Mouse (Mus musculus) cerebellum, adult 11 months (tissue): ENCODE data around the gene H1fnt.
A peak's percentile ranks its signal among the peaks of the same experiment; 100 is the strongest.

Experiments
- DNase-seq: peaks from one replicate; pipeline ENCODE4 v3.0.0; 2022

H1fnt gene

DNA sequence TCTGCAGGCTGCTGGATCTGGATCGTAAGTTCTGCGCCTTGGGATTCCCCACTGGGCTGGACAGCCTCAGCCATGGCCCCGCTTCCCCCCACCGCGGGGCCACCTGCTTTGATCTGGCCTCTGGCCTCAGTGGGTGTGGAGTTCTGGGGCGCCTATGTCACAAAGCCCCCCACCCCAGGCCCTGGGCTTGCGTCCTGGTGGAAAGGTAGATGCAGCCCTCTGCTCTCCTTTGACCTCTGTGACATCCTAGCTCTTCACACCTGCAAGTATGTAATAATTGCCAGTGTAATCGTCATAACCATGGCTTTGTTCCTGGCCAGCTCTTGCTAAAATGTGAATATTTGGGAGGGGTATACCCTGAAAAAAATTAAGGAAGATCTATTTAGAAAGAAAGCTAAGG is at the start of gene H1fnt:
Gene H1fnt (minus strand): TSS at position 101 of the 400 bp plus-strand sequence.
- DNase-seq = no peak

DNA sequence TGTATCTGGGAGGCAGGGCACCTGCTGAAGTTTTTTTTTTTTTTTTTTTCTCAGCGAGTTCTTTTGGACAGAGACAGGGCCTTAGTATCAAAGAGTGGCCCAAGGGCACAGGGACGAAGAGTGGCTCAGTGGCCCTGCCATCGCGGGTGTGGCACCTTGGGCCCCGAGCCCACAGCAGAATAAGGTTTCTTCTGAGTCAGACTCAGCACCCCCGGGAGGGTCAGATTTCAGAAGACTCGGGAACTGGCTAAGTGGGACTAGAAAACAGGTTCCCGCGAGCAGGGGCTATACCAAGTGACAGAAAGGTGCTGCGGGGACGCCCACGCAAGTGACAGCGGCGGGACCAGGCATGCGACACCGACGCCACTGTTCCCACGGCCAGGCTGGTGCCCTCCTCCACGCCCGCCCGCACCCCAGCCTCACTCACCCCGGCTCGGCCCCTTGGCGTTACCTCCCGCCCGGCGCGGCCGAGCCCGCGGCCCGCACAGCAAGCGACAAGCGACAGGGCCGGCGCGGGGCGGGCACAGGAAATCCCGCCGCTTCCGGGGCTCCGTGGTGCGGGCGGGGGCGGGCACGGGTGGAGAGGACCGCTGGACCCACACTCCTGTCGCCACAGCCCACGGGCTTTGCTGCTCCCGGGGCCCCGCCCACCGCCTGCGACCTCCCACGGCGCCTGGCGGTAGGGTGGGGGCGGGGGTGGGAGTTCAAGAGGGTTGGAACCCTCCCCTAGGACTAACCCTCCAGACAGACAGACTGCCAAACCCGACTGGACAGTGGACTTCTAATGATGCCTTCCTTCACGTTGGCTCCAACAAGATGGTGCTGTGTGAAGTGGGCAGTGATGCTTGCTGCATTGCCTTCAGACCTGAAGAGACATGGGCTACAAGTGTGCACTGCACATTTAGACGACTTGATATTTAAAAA is 38.8 kb upstream of the H1fnt start, which contains the start of gene Zfp641:
Gene Zfp641 (minus strand): TSS at position 534 of the 924 bp plus-strand sequence.
- DNase-seq = peak; percentile 48

DNA sequence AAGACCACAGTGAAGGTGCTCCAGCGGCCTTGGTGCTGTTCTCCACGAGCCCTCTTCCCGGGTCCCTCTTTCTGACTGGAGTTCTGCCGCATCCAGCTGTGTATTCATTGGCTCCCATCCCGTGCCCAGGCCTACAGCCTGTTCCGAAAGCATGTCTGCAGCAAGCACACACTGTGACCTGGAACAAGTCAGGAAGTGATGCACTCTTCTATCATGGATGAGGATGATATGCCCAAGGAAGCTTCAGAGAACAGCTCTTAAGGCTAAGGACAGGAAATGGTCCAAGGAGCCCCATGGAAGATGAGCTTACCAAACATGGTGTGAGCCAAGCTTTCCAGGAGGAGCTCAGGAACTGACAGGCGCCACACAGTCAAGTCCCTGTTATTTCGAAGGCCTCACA is 36.6 kb upstream of the H1fnt start:
- no peak for DNase-seq

DNA sequence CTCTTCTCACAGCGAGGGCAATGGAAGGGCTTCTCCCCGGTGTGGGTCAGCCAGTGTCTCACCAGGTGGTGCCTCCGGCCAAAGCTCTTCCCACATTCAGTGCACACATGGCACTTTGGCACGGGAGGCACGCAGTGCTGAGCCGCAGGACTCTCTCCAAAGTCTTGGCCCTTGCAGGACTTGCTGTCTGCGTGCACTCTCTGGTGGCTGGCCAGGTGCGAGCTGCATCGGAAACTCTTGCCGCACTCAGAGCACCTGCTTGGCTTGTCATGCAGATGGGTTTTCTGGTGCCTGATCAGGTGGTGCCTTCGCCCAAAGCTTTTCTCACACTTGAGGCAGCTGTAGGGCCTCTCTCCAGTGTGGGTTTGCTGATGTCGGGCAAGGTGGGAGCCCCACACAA is 31.5 kb upstream of the H1fnt start:
- DNase-seq = peak; percentile 20

DNA sequence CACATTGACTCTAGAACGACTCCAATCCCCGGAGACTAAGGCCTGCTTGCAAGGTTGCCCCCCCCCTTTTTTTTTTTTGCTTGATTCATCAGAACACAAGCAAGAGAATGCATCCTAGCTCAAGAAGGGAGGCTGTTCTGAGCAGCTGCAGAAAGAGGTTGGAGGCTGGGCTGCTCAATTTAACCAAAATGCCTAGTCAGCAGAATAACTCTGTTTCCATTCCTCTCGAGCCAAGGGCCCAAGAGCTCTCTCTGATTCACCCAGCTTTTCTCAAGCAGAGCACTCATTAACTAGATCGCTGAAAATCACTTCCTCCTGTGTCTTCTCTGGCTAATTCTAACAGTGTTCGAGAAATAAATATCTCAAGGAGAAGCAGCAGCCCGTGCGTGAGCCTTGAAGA is 29.3 kb upstream of the H1fnt start:
- no peak for DNase-seq

DNA sequence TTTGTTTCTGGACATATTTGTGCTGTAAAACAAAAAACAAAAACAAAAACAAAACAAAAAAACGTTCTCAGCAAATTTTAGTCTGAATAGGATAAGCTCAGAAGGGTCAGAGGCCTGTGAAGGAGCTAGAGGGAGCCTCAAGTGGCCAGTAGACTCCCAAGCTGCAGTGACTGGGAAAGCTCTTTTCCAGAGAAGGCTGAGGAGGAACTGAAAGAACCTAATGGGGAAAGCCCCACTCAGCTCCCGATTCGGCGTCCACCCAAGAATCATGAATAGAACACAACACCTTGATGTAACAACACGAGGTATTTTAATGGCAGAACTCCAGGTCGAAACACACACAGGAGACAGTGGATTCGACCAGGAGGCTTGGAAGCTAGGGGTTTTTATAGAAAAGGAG is 683 bp upstream of the H1fnt start:
- no peak for DNase-seq

DNA sequence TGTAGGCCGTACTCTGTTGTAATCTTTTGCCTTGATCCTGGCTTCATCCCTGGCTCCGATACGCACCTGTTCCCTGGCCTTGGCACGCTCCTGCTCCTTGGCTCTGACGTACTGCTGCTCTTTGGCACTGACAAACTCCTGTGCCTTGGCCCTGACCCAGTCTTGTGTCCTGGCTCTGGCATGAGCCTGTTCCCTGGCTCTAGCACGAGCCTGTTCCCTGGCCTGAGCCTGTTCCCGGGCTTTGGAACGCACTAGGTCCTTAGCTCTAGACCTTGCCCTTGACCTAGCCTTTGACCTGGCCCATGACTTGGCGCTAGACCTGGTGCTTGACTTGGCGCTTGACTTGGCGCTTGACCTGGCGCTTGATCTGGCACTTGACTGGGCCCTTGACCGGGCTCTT is 822 bp downstream of the H1fnt start:
- peak; percentile 6 for DNase-seq

DNA sequence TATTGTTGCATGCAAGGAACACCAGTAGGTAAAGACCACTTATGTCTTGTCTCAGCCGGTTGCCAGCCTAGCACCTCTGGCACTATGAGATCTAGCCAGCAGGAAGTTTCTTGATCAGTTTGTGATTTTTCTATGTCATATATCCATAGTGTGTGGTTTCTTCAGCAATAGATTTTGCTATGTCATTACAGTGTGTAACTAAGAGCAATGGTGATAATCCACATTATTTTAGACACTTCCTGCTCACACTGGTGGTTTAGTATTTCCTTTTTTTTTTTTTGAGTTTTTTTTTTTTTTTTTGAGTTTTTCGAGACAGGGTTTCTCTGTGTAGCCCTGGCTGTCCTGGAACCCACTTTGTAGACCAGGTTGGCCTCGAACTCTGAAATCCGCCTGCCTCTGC is 21.7 kb downstream of the H1fnt start:
- DNase-seq = no peak

DNA sequence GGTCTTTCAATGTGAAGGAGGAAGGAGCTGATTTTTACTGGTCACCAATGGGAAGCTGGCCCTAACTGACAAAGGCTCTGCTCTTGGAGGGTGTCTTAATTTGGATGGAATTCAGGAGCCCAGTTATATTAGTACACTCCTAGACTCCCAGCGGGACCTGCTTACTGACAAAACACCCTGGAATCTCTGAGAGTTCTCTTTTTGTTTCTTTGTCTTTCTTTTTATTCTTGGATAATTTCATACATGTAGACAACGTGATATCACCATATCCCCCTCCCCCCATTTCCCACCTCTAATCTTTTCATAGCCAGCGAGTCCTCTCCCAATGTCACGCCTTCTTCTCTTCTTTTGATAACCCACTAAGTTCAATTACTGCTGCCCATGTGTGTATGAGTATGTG is 22.7 kb downstream of the H1fnt start, which contains the start of gene Olfr286:
Gene Olfr286 (minus strand): TSS at position 101 of the 400 bp plus-strand sequence.
- DNase-seq = no peak

DNA sequence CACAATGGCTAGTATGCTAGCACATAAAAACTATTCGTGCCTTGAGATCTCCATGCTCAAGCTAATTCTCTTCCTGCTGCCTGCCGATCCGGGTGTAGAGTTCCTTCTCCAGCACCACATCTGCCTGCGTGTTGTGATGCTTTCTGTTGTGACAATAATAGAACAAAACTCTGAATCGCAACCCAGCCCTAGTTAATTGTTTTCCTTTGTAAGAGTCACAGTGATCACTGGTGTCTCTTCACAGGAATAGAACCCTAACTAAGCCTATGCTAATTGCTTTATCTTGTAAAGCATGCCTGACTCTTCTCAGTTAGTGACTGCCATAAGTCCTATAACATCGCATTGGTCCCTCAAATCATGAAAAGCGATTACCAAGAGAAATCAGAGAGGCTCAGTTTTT is 31.0 kb downstream of the H1fnt start:
- no peak for DNase-seq

DNA sequence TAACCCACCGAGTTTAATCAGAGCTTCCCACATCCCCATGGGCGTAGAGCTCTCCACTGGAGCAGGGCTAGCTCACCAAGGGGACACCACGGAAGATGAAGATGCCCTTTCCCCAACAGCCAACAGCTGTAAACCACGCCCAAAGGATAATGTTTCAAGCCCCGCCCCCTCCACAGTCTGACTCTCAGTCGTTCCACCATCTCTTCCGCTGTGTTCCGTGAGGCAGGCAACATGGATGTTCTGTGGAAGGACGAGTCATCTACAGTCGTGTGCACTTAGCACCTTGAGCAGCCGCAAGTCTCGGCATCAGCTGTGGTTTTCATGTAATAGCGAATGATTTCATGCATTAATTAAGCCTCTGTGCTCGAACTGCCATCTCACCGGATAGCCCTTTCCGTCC is 31.5 kb downstream of the H1fnt start:
- DNase-seq = no peak

DNA sequence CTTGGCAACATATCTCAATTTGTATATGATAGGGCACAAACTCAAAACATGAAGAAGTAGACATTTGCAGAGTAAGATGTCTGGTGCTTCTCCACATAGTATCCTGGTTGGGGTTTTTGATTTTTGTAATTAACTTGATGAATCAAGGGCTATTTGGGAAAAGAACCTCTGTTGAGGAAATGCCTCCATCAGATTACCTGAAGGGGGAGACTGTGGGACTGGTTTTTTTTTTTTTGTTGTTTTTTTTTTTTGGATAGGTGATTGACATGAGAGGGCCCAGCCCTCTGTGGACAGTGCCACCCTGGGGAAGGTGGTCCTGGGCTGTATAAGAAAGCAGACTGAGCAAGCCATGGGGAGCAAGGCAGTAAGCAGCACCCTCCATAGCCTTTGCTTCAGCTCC is 34.7 kb downstream of the H1fnt start:
- no peak for DNase-seq

DNA sequence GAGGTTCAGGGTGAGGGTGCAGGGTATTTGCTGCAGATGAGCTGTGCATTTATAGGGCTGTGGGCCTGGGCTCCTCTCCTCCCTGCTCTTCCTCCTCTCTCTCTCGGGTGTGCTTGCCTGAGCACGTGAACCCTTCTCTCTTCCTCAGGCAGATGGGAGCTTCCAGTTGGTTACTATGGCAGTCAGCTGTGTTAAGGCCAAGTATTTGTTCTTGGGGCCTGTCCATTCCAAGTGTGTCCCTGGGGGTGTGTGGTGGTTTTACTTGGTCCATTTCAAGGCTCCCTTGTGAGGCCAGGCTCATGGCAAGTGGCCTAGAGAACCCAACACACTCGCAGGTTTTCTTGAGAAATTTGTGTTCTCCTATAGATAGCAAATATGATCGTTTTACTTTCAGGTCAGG is 36.2 kb downstream of the H1fnt start, which contains the start of the genes Gm44579 and Olfr287:
Gene Gm44579 (minus strand): TSS at position 101 of the 400 bp plus-strand sequence.
Gene Olfr287 (minus strand): TSS at position 180 of the 400 bp plus-strand sequence.
- DNase-seq = no peak

DNA sequence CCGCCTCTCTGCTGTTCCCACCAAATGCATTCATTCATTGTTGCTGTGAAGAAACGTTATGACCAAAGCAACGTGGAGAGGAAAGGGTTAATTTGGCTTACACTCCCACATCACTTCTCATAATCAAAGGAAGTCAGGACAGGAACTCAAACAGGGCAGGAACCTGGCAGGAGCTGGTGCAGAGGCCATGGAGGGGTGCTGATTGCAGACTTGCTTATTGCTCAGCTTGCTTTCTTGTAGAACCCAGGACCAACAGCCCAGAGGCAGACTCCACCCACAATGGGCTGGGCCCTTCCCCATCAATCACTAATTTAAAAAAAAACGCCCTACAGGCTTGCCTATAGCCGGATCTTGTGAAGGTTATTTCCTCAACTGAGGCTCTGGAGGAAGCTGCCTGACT is 43.0 kb downstream of the H1fnt start:
- no peak for DNase-seq

DNA sequence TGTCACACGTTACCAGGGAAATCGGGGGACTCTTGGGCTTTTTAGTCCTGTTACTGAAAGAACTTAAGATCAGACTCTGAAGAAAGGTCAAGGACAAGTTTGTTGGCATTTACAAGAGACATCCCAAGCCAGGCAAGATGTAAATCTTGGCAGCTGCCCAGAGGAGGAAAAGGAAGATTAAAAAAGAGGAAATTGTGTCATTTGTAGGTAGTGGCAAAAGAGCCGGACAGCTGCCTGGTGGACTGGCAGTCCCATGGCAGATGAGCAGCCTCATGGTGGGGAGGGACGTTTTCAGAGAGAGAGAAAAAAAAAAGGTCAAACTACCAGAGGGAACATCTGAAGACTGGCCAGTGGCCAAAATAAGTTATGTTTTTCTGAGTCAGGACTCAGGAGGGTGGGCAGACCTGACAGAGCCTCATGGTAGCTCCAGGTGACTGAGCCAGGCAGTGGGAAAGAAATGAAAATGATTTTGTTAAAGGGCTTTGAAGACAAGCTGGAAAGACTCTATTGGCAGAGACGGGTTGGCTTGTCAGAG is 43.7 kb downstream of the H1fnt start:
- no peak for DNase-seq

DNA sequence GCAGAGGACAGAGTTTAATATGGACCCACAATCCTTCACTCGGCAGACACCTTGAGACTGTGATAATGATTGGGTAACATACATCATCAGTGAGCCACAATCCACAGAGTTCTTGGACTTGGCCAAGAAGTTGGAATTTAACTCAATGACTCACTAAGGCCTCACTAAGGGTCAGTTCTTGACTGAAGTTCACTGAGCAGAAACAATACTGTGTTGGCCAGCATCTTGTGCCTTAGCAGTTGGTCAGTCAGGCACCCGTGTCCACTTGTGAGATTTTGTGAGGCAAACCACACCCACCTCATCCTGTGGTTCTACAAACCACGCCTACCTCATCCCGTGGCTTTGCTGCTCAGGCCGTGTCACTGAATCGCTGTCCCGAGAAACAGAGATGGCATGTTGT is 47.4 kb downstream of the H1fnt start:
- no peak for DNase-seq
